Mouse (Mus musculus): ENCODE measurements around the gene Ranbp17. TPM values are rescaled to one million over a fixed set of nuclear protein-coding genes. Genes with fewer than 3 reads are reported as not detected.
A peak's percentile ranks its signal among the peaks of the same experiment; 100 is the strongest.

The Ranbp17 gene
- polyA plus RNA-seq, 1 experiment from 2014 or later: 13.3 TPM

- 34% methylated on average over 7 of the region's 7 CpGs for WGBS
- no peak overlapping the region for H3K4me3 ChIP-seq (ENCODE audit: low read depth, low read length)
- H3K27ac ChIP-seq (replicated peaks; ENCODE audit: low read depth, low read length): no peak overlapping the region
- no peaks in the 10 kb centered on the region for H3K36me3 ChIP-seq (replicated peaks; ENCODE audit: control insufficient read depth, insufficient read depth, low read depth, low read length)
- H3K4me1 ChIP-seq (ENCODE audit: control insufficient read depth, insufficient read depth, low read length): no peaks in the 10 kb centered on the region
- no peak overlapping the region for H3K4me2 ChIP-seq (ENCODE audit: low read depth, low read length)
- DNase-seq (ENCODE audit: low spot score): peak; percentile 62
- no peaks in the 10 kb centered on the region for H3K27me3 ChIP-seq (ENCODE audit: control insufficient read depth, insufficient read depth, low read length)
- H3K9ac ChIP-seq (replicated peaks; ENCODE audit: low read length): no peak overlapping the region
- H3K9me3 ChIP-seq (replicated peaks; ENCODE audit: control insufficient read depth, low read length): no peaks in the 10 kb centered on the region
- no peak; the same call in 1 of the 2 replicates for ATAC-seq (replicated peaks; ENCODE audit: insufficient number of reproducible peaks, low FRiP score, low TSS enrichment, low read depth)
Observed at GRCm38 (mm10) chr11:33336552-33337121, 176.9 kb downstream of the Ranbp17 start.

GRCm38 (mm10) chr11:33335616-33336015 is 177.9 kb downstream of the Ranbp17 start:
- H3K4me1 ChIP-seq (ENCODE audit: control insufficient read depth, insufficient read depth, low read length): no peaks in the 10 kb centered on the region
- 83% methylated on average over 3 of the region's 3 CpGs for WGBS
- H3K9me3 ChIP-seq (replicated peaks; ENCODE audit: control insufficient read depth, low read length): no peaks in the 10 kb centered on the region
- no peak for DNase-seq (ENCODE audit: low spot score)
- H3K27ac ChIP-seq (replicated peaks; ENCODE audit: low read depth, low read length): no peak overlapping the region
- no peaks in the 10 kb centered on the region for H3K36me3 ChIP-seq (replicated peaks; ENCODE audit: control insufficient read depth, insufficient read depth, low read depth, low read length)
- H3K9ac ChIP-seq (replicated peaks; ENCODE audit: low read length): no peak overlapping the region
- ATAC-seq (replicated peaks; ENCODE audit: insufficient number of reproducible peaks, low FRiP score, low TSS enrichment, low read depth): no peak
- H3K4me3 ChIP-seq (ENCODE audit: low read depth, low read length): no peak overlapping the region
- no peak overlapping the region for H3K4me2 ChIP-seq (ENCODE audit: low read depth, low read length)
- no peaks in the 10 kb centered on the region for H3K27me3 ChIP-seq (ENCODE audit: control insufficient read depth, insufficient read depth, low read length)

- Histone ChIP-seq H3K27ac (replicated peaks; ENCODE audit: low read depth, low read length) (no peak overlapping the region), H3K4me1 (ENCODE audit: control insufficient read depth, insufficient read depth, low read length) (no peaks in the 10 kb centered on the region), H3K9me3 (replicated peaks; ENCODE audit: control insufficient read depth, low read length) (no peaks in the 10 kb centered on the region), H3K4me2 (ENCODE audit: low read depth, low read length) (no peak overlapping the region), H3K4me3 (ENCODE audit: low read depth, low read length) (no peak overlapping the region), H3K36me3 (replicated peaks; ENCODE audit: control insufficient read depth, insufficient read depth, low read depth, low read length) (no peaks in the 10 kb centered on the region), H3K9ac (replicated peaks; ENCODE audit: low read length) (no peak overlapping the region), H3K27me3 (ENCODE audit: control insufficient read depth, insufficient read depth, low read length) (no peaks in the 10 kb centered on the region)
- ATAC-seq (replicated peaks; ENCODE audit: insufficient number of reproducible peaks, low FRiP score, low TSS enrichment, low read depth): no peak
- WGBS: 21% methylated on average over 5 of the region's 5 CpGs
- DNase-seq (ENCODE audit: low spot score): peak; percentile 11
Observed at GRCm38 (mm10) chr11:33332137-33332536, 181.4 kb downstream of the Ranbp17 start.

GRCm38 (mm10) chr11:33319006-33319611 is 194.4 kb downstream of the Ranbp17 start:
- Histone ChIP-seq H3K4me3 (ENCODE audit: low read depth, low read length) (no peak overlapping the region), H3K4me2 (ENCODE audit: low read depth, low read length) (no peak overlapping the region), H3K9me3 (replicated peaks; ENCODE audit: control insufficient read depth, low read length) (no peaks in the 10 kb centered on the region), H3K27me3 (ENCODE audit: control insufficient read depth, insufficient read depth, low read length) (no peaks in the 10 kb centered on the region), H3K36me3 (replicated peaks; ENCODE audit: control insufficient read depth, insufficient read depth, low read depth, low read length) (no peaks in the 10 kb centered on the region), H3K4me1 (ENCODE audit: control insufficient read depth, insufficient read depth, low read length) (no peaks in the 10 kb centered on the region), H3K27ac (replicated peaks; ENCODE audit: low read depth, low read length) (no peak overlapping the region), H3K9ac (replicated peaks; ENCODE audit: low read length) (no peak overlapping the region)
- ATAC-seq (replicated peaks; ENCODE audit: insufficient number of reproducible peaks, low FRiP score, low TSS enrichment, low read depth): no peak
- 83% methylated on average over 7 of the region's 7 CpGs for WGBS
- no peak for DNase-seq (ENCODE audit: low spot score)

GRCm38 (mm10) chr11:33309566-33309965 is 204.0 kb downstream of the Ranbp17 start:
- Histone ChIP-seq H3K4me1 (ENCODE audit: control insufficient read depth, insufficient read depth, low read length) (no peaks in the 10 kb centered on the region), H3K9me3 (replicated peaks; ENCODE audit: control insufficient read depth, low read length) (no peaks in the 10 kb centered on the region), H3K27me3 (ENCODE audit: control insufficient read depth, insufficient read depth, low read length) (no peaks in the 10 kb centered on the region), H3K4me3 (ENCODE audit: low read depth, low read length) (no peak overlapping the region), H3K9ac (replicated peaks; ENCODE audit: low read length) (no peak overlapping the region), H3K27ac (replicated peaks; ENCODE audit: low read depth, low read length) (no peak overlapping the region), H3K4me2 (ENCODE audit: low read depth, low read length) (no peak overlapping the region), H3K36me3 (replicated peaks; ENCODE audit: control insufficient read depth, insufficient read depth, low read depth, low read length) (no peaks in the 10 kb centered on the region)
- 44% methylated on average over 4 of the region's 4 CpGs for WGBS
- ATAC-seq (replicated peaks; ENCODE audit: insufficient number of reproducible peaks, low FRiP score, low TSS enrichment, low read depth) (0 out of 2 replicates have a peak, but pooled peaks have one; percentile 39), DNase-seq (ENCODE audit: low spot score) (peak; percentile 61)

GRCm38 (mm10) chr11:33300859-33301258 is 212.7 kb downstream of the Ranbp17 start:
- no peaks in the 10 kb centered on the region for H3K36me3 ChIP-seq (replicated peaks; ENCODE audit: control insufficient read depth, insufficient read depth, low read depth, low read length)
- H3K4me3 ChIP-seq (ENCODE audit: low read depth, low read length): no peak overlapping the region
- ATAC-seq (replicated peaks; ENCODE audit: insufficient number of reproducible peaks, low FRiP score, low TSS enrichment, low read depth): no peak
- WGBS: 45% methylated on average over 8 of the region's 8 CpGs
- peak; percentile 38 for DNase-seq (ENCODE audit: low spot score)
- H3K9ac ChIP-seq (replicated peaks; ENCODE audit: low read length): no peak overlapping the region
- H3K9me3 ChIP-seq (replicated peaks; ENCODE audit: control insufficient read depth, low read length): no peaks in the 10 kb centered on the region
- no peaks in the 10 kb centered on the region for H3K27me3 ChIP-seq (ENCODE audit: control insufficient read depth, insufficient read depth, low read length)
- H3K27ac ChIP-seq (replicated peaks; ENCODE audit: low read depth, low read length): no peak overlapping the region
- H3K4me1 ChIP-seq (ENCODE audit: control insufficient read depth, insufficient read depth, low read length): no peaks in the 10 kb centered on the region
- H3K4me2 ChIP-seq (ENCODE audit: low read depth, low read length): no peak overlapping the region

GRCm38 (mm10) chr11:33299371-33299770 is 214.2 kb downstream of the Ranbp17 start:
- no peaks in the 10 kb centered on the region for H3K9me3 ChIP-seq (replicated peaks; ENCODE audit: control insufficient read depth, low read length)
- ATAC-seq (replicated peaks; ENCODE audit: insufficient number of reproducible peaks, low FRiP score, low TSS enrichment, low read depth): no peak
- H3K9ac ChIP-seq (replicated peaks; ENCODE audit: low read length): no peak overlapping the region
- H3K4me3 ChIP-seq (ENCODE audit: low read depth, low read length): no peak overlapping the region
- no peak for DNase-seq (ENCODE audit: low spot score)
- H3K4me1 ChIP-seq (ENCODE audit: control insufficient read depth, insufficient read depth, low read length): no peaks in the 10 kb centered on the region
- WGBS: 81% methylated on average over 11 of the region's 11 CpGs
- no peaks in the 10 kb centered on the region for H3K36me3 ChIP-seq (replicated peaks; ENCODE audit: control insufficient read depth, insufficient read depth, low read depth, low read length)
- no peak overlapping the region for H3K4me2 ChIP-seq (ENCODE audit: low read depth, low read length)
- no peaks in the 10 kb centered on the region for H3K27me3 ChIP-seq (ENCODE audit: control insufficient read depth, insufficient read depth, low read length)
- H3K27ac ChIP-seq (replicated peaks; ENCODE audit: low read depth, low read length): no peak overlapping the region

- DNase-seq (ENCODE audit: low spot score) (no peak), ATAC-seq (replicated peaks; ENCODE audit: insufficient number of reproducible peaks, low FRiP score, low TSS enrichment, low read depth) (no peak)
- no peak overlapping the region for H3K4me2 ChIP-seq (ENCODE audit: low read depth, low read length)
- 65% methylated on average over 8 of the region's 8 CpGs for WGBS
- no peak overlapping the region for H3K4me3 ChIP-seq (ENCODE audit: low read depth, low read length)
- H3K9me3 ChIP-seq (replicated peaks; ENCODE audit: control insufficient read depth, low read length): no peaks in the 10 kb centered on the region
- H3K27me3 ChIP-seq (ENCODE audit: control insufficient read depth, insufficient read depth, low read length): no peaks in the 10 kb centered on the region
- H3K27ac ChIP-seq (replicated peaks; ENCODE audit: low read depth, low read length): no peak overlapping the region
- H3K9ac ChIP-seq (replicated peaks; ENCODE audit: low read length): no peak overlapping the region
- H3K36me3 ChIP-seq (replicated peaks; ENCODE audit: control insufficient read depth, insufficient read depth, low read depth, low read length): no peaks in the 10 kb centered on the region
- no peaks in the 10 kb centered on the region for H3K4me1 ChIP-seq (ENCODE audit: control insufficient read depth, insufficient read depth, low read length)
Observed at GRCm38 (mm10) chr11:33297121-33297520, 216.4 kb downstream of the Ranbp17 start.

Data from embryonic facial prominence, embryonic 11.5 days (tissue).